ENCODE assay signal across 17 mouse cellular contexts in genomic region chr7:89165528-89165927, GRCm38 (mm10).
"Had no signal": no experiment of that assay in that cellular context is flagged by ENCODE, and none has a peak within 500 bp of the region (broad histone marks: within the 10 kb centered on the region; RNA-seq: fewer than 3 reads in every experiment).

No protein-coding gene starts in this region.

- H3K9ac ChIP-seq: liver, embryonic 14.5 days; lung, embryonic 15.5 days had no signal

- H3K9me3 ChIP-seq: lung, embryonic 15.5 days had no signal

- H3K27me3 ChIP-seq: lung, embryonic 15.5 days had no signal

- H3K4me2 ChIP-seq: lung, embryonic 15.5 days; midbrain, embryonic 11.5 days had no signal

- H3K27ac ChIP-seq: kidney, postnatal 0 days; layer of hippocampus, adult 2 months; liver, embryonic 14.5 days; lung, embryonic 15.5 days; stomach, postnatal 0 days had no signal

- H3K4me3 ChIP-seq: layer of hippocampus, adult 2 months; lung, embryonic 15.5 days had no signal

- H3K36me3 ChIP-seq: lung, embryonic 15.5 days had no signal

- DNase-seq: kidney, adult 2 months; kidney, postnatal 25 days; layer of hippocampus, adult 9-11 months; lung, adult 18-20 months; lung, postnatal 10 days; lung, postnatal 36 days; midbrain, embryonic 14.5 days; right cerebral cortex, postnatal 4 days; thymus, adult 2 months; thymus, postnatal 25 days had no signal

- ATAC-seq: intestine, postnatal 0 days had no signal
